Mouse (Mus musculus): ENCODE results near the gene Hamp.

Hamp gene

GRCm38 (mm10) chr7:30908277-30908991 is 35.4 kb downstream of the Hamp start:
- peak; percentile 14 for DNase-seq (ENCODE audit: inconsistent ontology term)

DNA sequence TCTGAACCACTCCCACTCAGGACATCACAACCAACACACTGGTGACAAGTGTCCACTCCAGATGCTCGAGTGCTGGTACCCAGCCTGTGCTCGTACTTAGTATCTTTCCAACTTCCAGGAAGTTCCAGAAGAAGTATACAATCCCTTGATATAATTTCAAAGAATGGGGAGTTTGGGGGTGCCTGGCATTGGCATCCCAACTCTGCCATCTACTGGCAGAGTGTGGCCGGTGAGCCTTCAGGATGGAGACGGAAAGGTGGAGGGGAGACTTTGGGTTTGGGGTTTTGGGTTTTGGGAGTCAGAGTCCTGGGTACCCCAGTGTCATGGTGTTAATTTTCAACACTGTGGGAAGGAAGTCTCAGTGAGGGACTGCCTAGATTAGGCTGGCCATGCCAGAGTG is 39.8 kb downstream of the Hamp start:
- no peak for DNase-seq (ENCODE audit: inconsistent ontology term)

GRCm38 (mm10) chr7:30895217-30895616 is 48.6 kb downstream of the Hamp start:
- DNase-seq (ENCODE audit: inconsistent ontology term) = no peak

- DNase-seq (ENCODE audit: inconsistent ontology term) = no peak
Measured at GRCm38 (mm10) chr7:30892515-30892914, 51.3 kb downstream of the Hamp start.

Measured in Muller cell, postnatal 12 days (primary cell).